Mouse (Mus musculus): ENCODE measurements around the gene Tars2. TPM values are rescaled to one million over a fixed set of nuclear protein-coding genes. Genes with fewer than 3 reads are reported as not detected.

The Tars2 gene
- 45.4 TPM for polyA plus RNA-seq (2017; shearing (Covaris generic))

DNA sequence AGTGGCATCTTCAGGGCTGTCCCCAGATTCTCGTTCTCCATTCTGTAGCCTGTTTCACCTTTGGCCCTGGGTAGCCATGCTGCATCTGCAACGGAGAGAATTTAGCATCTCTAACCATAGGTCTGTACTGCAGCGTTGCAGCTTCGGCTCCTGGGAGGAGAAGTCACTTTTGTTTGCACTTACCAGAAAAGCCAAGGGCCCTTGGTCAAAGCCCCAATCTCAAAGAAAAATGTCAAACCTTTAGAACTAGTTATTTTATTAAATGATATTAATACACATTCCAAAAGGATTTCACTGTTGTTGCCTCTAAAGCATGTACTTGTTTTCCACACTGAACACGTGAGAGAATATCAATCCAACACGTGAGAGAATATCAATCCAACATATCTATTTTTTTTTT is at the start of gene Tars2:
TSS of gene Tars2 (minus strand) at position 101 of the 400 bp plus-strand sequence.

DNA sequence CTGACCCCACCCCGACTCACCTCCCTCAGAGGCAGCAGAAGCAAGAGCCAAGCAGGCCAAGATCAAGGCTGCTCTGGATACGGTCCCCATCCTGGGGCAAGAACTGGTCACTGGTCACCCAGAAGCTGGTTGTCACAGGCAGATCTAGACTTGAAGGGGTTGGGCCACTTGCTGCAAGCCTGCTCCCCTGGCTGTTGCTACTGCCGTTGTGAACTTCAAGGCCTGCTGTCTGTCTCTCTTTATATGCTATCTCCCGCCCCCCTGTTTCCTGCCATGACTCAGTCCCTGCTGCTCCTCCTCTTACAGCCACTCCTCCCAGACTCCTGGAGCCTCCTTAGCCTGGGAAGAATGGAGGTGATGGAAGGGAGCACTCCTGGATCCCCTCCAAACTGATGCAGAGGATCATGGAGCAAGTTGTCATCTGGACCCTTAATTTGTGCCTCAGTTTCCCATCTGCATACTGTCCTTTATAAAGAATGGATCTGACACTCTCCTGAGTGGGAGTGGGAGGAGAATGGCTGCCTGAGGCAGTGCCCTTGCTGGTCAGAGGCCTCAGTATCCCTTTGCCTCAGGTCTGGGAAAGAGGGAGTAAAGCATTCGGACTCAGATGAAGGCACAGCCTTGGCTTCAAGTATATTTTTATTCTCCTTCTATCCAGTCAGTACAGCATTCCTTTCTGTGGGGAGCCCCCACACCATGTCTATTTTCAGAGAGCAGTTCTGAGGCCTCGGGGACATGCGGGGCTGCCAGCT is 20.5 kb downstream of the Tars2 start, which contains the start of gene Ecm1:
TSS of gene Ecm1 (minus strand) at position 217 of the 752 bp plus-strand sequence.

Other genes with a start within 250 kb of the Tars2 start
- gene Ctss, start 233.4 kb downstream of the Tars2 start, polyA plus RNA-seq (2017; shearing (Covaris generic)) = 104 TPM
- gene Hormad1, start 200.5 kb downstream of the Tars2 start, polyA plus RNA-seq (2017; shearing (Covaris generic)) = 0.27 TPM
- gene Golph3l, start 171.3 kb downstream of the Tars2 start, polyA plus RNA-seq (2017; shearing (Covaris generic)) = 14.2 TPM
- gene Ensa, start 135.2 kb downstream of the Tars2 start, polyA plus RNA-seq (2017; shearing (Covaris generic)) = 125 TPM
- 491 TPM for gene Mcl1, start 101.4 kb downstream of the Tars2 start, polyA plus RNA-seq (2017; shearing (Covaris generic))
- gene Adamtsl4, start 72.3 kb downstream of the Tars2 start, polyA plus RNA-seq (2017; shearing (Covaris generic)) = 3.4 TPM
- gene Ecm1, start 20.6 kb downstream of the Tars2 start, polyA plus RNA-seq (2017; shearing (Covaris generic)) = 6.8 TPM
- 43.6 TPM for gene Rprd2, start 58.7 kb upstream of the Tars2 start, polyA plus RNA-seq (2017; shearing (Covaris generic))
- gene Prpf3, start 95.7 kb upstream of the Tars2 start, polyA plus RNA-seq (2017; shearing (Covaris generic)) = 40.3 TPM
- 120 TPM for gene Mrps21, start 111.3 kb upstream of the Tars2 start, polyA plus RNA-seq (2017; shearing (Covaris generic))
- 11.1 TPM for gene Ciart, start 122.0 kb upstream of the Tars2 start, polyA plus RNA-seq (2017; shearing (Covaris generic))
- gene BC028528, start 131.8 kb upstream of the Tars2 start, polyA plus RNA-seq (2017; shearing (Covaris generic)) = not detected
- gene Aph1a, start 133.8 kb upstream of the Tars2 start, polyA plus RNA-seq (2017; shearing (Covaris generic)) = 34.3 TPM
- gene Car14, start 144.5 kb upstream of the Tars2 start, polyA plus RNA-seq (2017; shearing (Covaris generic)) = not detected
- 199 TPM for gene Anp32e, start 169.0 kb upstream of the Tars2 start, polyA plus RNA-seq (2017; shearing (Covaris generic))
- gene Plekho1, start 235.8 kb upstream of the Tars2 start, polyA plus RNA-seq (2017; shearing (Covaris generic)) = 4.8 TPM

All from effector memory CD4-positive, alpha-beta T cell, adult 7 months (primary cell).